Mouse (Mus musculus) left cerebral cortex, adult 8-10 months (tissue): ENCODE data around the gene Capn9. TPM values are rescaled to one million over a fixed set of nuclear protein-coding genes. Genes with fewer than 3 reads are reported as not detected.

Source experiments
- DNase-seq, 2 experiments: peaks; one replicate each; pipeline ENCODE4 v3.0.0; 2022; ENCODE audit warnings: low spot score in 2 of 2
- total RNA-seq, 4 experiments: library from RNA; stranded (reverse); gene quantifications; 2 replicates each; pipeline ENCODE4 v1.2.4; 2022

Gene Capn9
- under 1 TPM in 1 of 4 experiments, not detected in 3; 0.35 TPM for total RNA-seq

- DNase-seq: no peak
Measured at GRCm38 (mm10) chr8:124575811-124576210, at the start of gene Capn9. Gene Capn9 (plus strand): TSS chr8:124576111.

GRCm38 (mm10) chr8:124526261-124526660 is 49.6 kb upstream of the Capn9 start:
- no peak for DNase-seq

GRCm38 (mm10) chr8:124530076-124530475 is 45.8 kb upstream of the Capn9 start:
- DNase-seq: no peak

- peak in 1 of 2 experiments; percentile 65 for DNase-seq
Measured at GRCm38 (mm10) chr8:124530556-124530955, 45.4 kb upstream of the Capn9 start.

GRCm38 (mm10) chr8:124530996-124531395 is 44.9 kb upstream of the Capn9 start:
- no peak for DNase-seq

- DNase-seq: peak in 1 of 2 experiments; percentile 52
Measured at GRCm38 (mm10) chr8:124532626-124533025, 43.3 kb upstream of the Capn9 start.

- DNase-seq: no peak
Measured at GRCm38 (mm10) chr8:124535451-124535850, 40.5 kb upstream of the Capn9 start.

- no peak for DNase-seq
Measured at GRCm38 (mm10) chr8:124540906-124541305, 35.0 kb upstream of the Capn9 start.

- DNase-seq: peak in 1 of 2 experiments; percentile 55
Measured at GRCm38 (mm10) chr8:124542001-124542400, 33.9 kb upstream of the Capn9 start.

- DNase-seq: no peak
Measured at GRCm38 (mm10) chr8:124543272-124543671, 32.6 kb upstream of the Capn9 start.

- DNase-seq: no peak
Measured at GRCm38 (mm10) chr8:124546371-124546770, 29.5 kb upstream of the Capn9 start.

- DNase-seq: no peak
Measured at GRCm38 (mm10) chr8:124546815-124547214, 29.1 kb upstream of the Capn9 start.

GRCm38 (mm10) chr8:124547269-124547668 is 28.6 kb upstream of the Capn9 start:
- DNase-seq: no peak

- no peak for DNase-seq
Measured at GRCm38 (mm10) chr8:124548187-124548586, 27.7 kb upstream of the Capn9 start.

- DNase-seq: peak in 1 of 2 experiments; percentile 46
Measured at GRCm38 (mm10) chr8:124551011-124551661, 24.8 kb upstream of the Capn9 start.

- DNase-seq: no peak
Measured at GRCm38 (mm10) chr8:124555113-124555750, 20.7 kb upstream of the Capn9 start.

- no peak for DNase-seq
Measured at GRCm38 (mm10) chr8:124556164-124556563, 19.7 kb upstream of the Capn9 start.

- DNase-seq: peak in 1 of 2 experiments; percentile 70
Measured at GRCm38 (mm10) chr8:124556658-124557057, 19.3 kb upstream of the Capn9 start.

GRCm38 (mm10) chr8:124557476-124557875 is 18.4 kb upstream of the Capn9 start:
- DNase-seq: no peak

GRCm38 (mm10) chr8:124567126-124567525 is 8.8 kb upstream of the Capn9 start:
- no peak for DNase-seq

- DNase-seq: no peak
Measured at GRCm38 (mm10) chr8:124567584-124567983, 8.3 kb upstream of the Capn9 start.

- DNase-seq: peak in 1 of 2 experiments; percentile 75
Measured at GRCm38 (mm10) chr8:124569100-124569499, 6.8 kb upstream of the Capn9 start.

- DNase-seq: peak in 1 of 2 experiments; percentile 72
Measured at GRCm38 (mm10) chr8:124569593-124569992, 6.3 kb upstream of the Capn9 start, which contains the start of gene Agt. Gene Agt (minus strand): TSS chr8:124569706.
